Mouse (Mus musculus) testis, adult 2 months (tissue): ENCODE data around the gene Btbd7.

Experiments
- CTCF ChIP-seq: fragments of 200-500 bp; IDR thresholded peaks from 2 replicates; pipeline ENCODE4 v1.5.1; 2012; ENCODE audit warnings: low read depth, mild to moderate bottlenecking, inconsistent platforms, low read length, moderate library complexity; ENCODE audit not compliant: control insufficient read depth, insufficient read depth, insufficient replicate concordance
- POLR2A ChIP-seq: fragments of 200-500 bp; IDR thresholded peaks from 2 replicates; pipeline ENCODE4 v1.6.1; 2012; ENCODE audit warnings: low read depth, mild to moderate bottlenecking, inconsistent platforms, low read length, moderate library complexity; ENCODE audit not compliant: control insufficient read depth

DNA sequence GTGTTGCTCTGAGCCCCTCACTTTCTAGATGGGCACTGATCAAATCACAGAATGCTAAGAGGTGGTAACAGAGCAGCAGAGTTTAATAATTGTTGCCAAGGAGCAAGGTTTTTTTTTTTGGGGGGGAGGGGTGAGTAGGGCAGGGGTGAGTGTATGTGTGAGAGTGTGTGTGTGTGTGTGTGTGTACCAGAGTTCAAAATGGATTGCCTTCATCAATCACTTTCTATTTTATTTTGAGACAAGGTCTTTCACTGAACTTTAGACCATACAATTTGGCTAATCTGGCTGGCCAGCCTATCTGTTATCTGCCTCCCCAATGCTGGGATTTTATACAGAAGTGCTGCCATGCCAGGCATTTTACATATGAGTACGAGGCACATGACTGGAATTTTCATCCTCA is 63.4 kb downstream of the Btbd7 start:
- TF ChIP-seq CTCF (no peak), POLR2A (no peak)
